Mouse (Mus musculus) T-helper 2 cell (primary cell): Measurements from ENCODE around the gene Naa80.

Experiments
- in situ Hi-C: fragments of 300-600 bp; cut with MboI, MseI; formaldehyde crosslinking; loops from one replicate; pipeline ENCODE4 v1.15.1; 2025; ENCODE audit warnings: high pct_unique_total_duplicates

The Naa80 gene

GRCm38 (mm10) chr9:107593101-107593976 is 14.7 kb downstream of the Naa80 start:
- in situ Hi-C loops: no loop called here

- in situ Hi-C loops: no loop called here
Observed at GRCm38 (mm10) chr9:107594281-107595062, 15.8 kb downstream of the Naa80 start.

- in situ Hi-C loops: no loop called here
Observed at GRCm38 (mm10) chr9:107596619-107597569, 18.2 kb downstream of the Naa80 start.

- in situ Hi-C loops: no loop called here
Observed at GRCm38 (mm10) chr9:107598385-107598784, 19.7 kb downstream of the Naa80 start.

- in situ Hi-C loops: no loop called here
Observed at GRCm38 (mm10) chr9:107599433-107599832, 20.7 kb downstream of the Naa80 start.

- in situ Hi-C loops: no loop called here
Observed at GRCm38 (mm10) chr9:107599842-107600241, 21.2 kb downstream of the Naa80 start.

GRCm38 (mm10) chr9:107600745-107601144 is 22.1 kb downstream of the Naa80 start:
- in situ Hi-C loops: no loop called here

GRCm38 (mm10) chr9:107601275-107601674 is 22.6 kb downstream of the Naa80 start:
- in situ Hi-C loops: no loop called here

GRCm38 (mm10) chr9:107602068-107602648 is 23.5 kb downstream of the Naa80 start:
- in situ Hi-C loops: no loop called here

- in situ Hi-C loops: no loop called here
Observed at GRCm38 (mm10) chr9:107603251-107603650, 24.6 kb downstream of the Naa80 start.

- in situ Hi-C loops: loop anchor here (5.0 kb wide), 2 partner anchors 37 to 72 kb away; partner anchors contain the start of gene Gnat1
Observed at GRCm38 (mm10) chr9:107605041-107605661, 26.5 kb downstream of the Naa80 start.

GRCm38 (mm10) chr9:107606591-107606990 is 27.9 kb downstream of the Naa80 start:
- in situ Hi-C loops: loop anchor here (5.0 kb wide), 2 partner anchors 36 to 71 kb away; partner anchors contain the start of gene Gnat1

GRCm38 (mm10) chr9:107607036-107607435 is 28.3 kb downstream of the Naa80 start:
- in situ Hi-C loops: loop anchor here (5.0 kb wide), 2 partner anchors 35 to 70 kb away; partner anchors contain the start of gene Gnat1

- in situ Hi-C loops: loop anchor here (5.0 kb wide), 2 partner anchors 35 to 70 kb away; partner anchors contain the start of gene Gnat1
Observed at GRCm38 (mm10) chr9:107607653-107608245, 29.1 kb downstream of the Naa80 start.

GRCm38 (mm10) chr9:107608741-107609432 is 30.2 kb downstream of the Naa80 start, which contains the start of gene Sema3b:
Gene Sema3b, minus strand, starts transcription at chr9:107609229.
- in situ Hi-C loops: loop anchor here (5.0 kb wide), 2 partner anchors 33 to 68 kb away; partner anchors contain the start of gene Gnat1

- in situ Hi-C loops: loop anchor here (5.0 kb wide), 2 partner anchors 33 to 68 kb away; partner anchors contain the start of gene Gnat1
Observed at GRCm38 (mm10) chr9:107609433-107609830, 30.7 kb downstream of the Naa80 start.

- in situ Hi-C loops: no loop called here
Observed at GRCm38 (mm10) chr9:107611456-107612190, 32.9 kb downstream of the Naa80 start.
